Mouse (Mus musculus) heart, adult 18-20 months (tissue): ENCODE measurements around the gene Cox10. TPM values are rescaled to one million over a fixed set of nuclear protein-coding genes. Genes with fewer than 3 reads are reported as not detected.

Experiments
- DNase-seq, 2 experiments: peaks; one replicate each; pipeline ENCODE4 v3.0.0; 2021 to 2022; ENCODE audit warnings: mixed read lengths in 1 of 2
- total RNA-seq, 2 experiments: library from RNA; stranded (reverse); gene quantifications; 2 replicates each; pipeline ENCODE4 v1.2.3; 2021

Cox10 gene
- total RNA-seq, 2 experiments from 2014 or later = 70.1 to 74.3 TPM

DNA sequence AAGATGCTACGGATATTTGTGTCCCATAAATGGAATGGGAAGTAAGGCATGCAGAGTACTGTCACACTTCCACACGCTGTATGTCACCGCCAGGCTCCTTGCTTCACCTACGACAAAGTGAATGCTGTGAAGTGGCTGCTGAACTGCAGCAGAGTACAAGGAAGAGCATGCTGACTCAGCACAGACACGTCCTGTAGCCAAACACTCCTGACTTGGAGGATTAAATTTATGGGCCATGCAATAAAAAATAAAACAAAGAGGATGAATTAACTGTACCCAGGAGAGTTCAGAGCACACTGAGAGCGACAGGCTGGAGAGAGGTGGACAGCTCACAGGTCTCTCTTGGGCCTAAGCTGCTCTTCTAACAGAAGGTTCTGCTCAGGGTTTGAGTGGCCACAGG is 79.8 kb downstream of the Cox10 start:
- DNase-seq = no peak

DNA sequence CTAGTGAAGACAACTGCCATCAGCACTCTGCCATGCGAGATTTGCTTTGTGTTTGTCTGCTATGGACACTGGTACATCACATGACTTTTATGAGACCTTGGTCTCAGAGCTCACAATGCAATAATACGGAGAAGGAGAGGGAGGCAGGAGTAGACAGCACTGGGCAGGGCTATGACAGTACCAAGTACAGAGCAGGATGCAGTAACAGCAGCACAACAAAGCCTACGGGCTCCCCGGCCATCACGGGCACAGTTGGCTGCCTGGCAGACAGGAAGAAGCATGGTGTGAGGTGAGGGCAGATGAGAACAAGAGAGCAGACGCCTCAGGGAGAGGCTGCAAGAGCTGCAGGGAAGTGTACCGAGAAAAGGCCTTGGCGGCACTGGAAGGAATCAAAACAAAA is 87.3 kb downstream of the Cox10 start:
- DNase-seq = no peak

DNA sequence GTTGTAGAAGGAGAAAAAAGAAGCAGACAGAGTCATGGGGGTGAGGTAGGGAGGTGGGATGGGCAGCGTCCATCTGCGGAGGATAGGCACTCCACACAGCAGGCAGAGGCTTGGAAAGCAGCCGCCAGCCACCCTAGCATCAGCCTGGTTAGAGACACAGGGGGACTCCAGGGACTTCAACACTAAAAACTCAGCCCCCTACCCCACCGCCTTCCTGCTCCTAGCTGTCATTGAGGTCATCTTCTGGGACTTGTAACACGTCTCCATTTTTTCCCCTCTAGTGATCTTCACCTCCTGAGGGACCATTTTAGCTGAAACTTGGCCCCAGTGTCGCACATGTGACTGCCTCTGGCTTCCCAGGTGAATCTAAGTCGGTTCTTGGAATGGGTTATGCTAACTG is 88.5 kb downstream of the Cox10 start:
- DNase-seq = no peak

- no peak for DNase-seq
Observed at GRCm38 (mm10) chr11:63990311-63990710, 89.0 kb downstream of the Cox10 start.

- no peak for DNase-seq
Observed at GRCm38 (mm10) chr11:63988991-63989860, 90.0 kb downstream of the Cox10 start.

- no peak for DNase-seq
Observed at GRCm38 (mm10) chr11:63988031-63988665, 91.1 kb downstream of the Cox10 start.

GRCm38 (mm10) chr11:63986710-63987109 is 92.6 kb downstream of the Cox10 start:
- DNase-seq = no peak

DNA sequence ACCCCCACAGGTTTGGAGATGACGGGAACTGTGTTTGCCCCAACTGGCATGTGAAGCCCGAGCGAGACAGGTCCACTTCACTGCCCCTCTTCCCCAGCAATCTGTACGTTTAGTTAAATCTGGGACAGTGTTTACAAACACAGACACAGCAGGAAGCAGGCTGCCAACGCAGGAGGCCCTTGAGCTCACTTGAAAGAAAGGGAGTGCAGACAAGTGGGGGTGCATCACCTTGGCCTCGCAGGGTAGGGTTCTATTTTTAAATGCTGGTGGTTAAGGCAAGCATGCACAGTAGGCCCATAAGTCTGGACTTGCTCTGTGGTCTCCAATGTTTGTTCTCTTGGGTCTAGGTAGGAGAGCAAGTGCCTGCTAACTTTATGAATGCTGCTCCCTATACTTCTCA is 93.8 kb downstream of the Cox10 start:
- DNase-seq = no peak

GRCm38 (mm10) chr11:63984622-63985168 is 94.6 kb downstream of the Cox10 start:
- DNase-seq = no peak

DNA sequence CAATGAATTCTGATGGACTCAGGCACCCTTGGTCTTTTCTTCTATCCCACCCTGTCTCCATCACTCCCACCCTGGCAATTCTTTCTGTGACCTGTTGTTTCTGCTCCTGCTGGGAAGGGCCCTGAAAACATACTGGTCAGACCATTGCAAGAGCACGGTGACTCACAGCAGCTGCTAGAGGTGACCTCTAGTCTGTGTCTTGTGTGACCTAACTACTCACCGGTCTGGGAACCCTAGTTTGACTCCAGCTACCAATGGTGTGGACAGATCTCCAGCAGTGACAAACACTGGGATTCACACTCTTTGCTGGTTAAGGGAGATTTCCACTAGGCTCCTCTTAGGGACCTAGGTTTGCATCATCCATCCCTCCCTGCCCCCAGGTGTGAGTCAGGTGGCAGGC is 101.5 kb downstream of the Cox10 start:
- no peak for DNase-seq

DNA sequence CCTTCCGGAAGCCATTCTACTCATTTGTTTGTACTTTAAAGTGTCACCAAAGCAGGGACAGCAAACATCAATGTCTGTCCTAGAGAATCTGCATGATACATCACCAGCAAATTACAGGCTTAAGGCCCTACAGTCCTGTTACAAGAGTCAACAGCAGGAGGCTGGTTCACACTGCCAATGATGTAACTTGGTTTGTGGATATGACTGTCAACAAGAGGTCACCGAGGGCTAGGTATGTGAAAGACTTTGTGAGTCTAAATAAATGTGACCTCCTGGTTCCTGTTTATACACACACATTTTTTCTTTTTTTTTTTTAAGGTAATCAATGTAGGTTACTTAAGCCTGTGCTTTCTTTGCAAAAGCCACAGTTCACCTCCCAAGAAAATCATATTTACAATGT is 102.5 kb downstream of the Cox10 start:
- DNase-seq = no peak

DNA sequence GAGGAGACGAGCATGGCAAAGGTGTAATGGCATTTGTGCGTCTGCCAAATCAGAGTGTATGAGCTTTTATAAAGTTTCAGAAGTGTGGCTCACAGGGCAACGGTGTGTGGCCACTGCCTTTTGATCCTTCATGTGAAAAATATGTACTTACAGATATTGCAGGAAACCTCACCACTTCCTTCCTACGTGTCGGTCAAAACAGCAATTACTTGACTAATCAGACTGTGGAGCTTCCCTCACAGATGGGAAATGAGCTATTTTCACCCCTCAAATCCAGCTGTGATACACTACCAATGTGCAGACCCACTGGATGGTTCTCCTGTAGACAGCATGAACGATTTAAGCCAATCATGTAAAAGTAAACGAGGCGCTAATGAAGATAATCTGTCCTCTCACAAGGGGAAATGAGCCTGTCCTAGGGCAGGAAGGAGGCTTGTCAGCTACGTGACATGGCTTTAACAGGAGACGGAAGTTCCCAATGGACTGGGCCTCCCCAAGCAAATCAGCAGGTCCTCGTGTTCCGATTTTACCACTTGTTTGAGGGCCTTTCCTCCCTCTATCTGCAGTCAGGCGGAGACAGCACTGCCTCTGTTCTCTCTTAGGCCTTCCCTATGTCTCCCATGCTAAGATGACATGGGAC is 103.9 kb downstream of the Cox10 start:
- DNase-seq = no peak

GRCm38 (mm10) chr11:63973973-63974372 is 105.3 kb downstream of the Cox10 start:
- DNase-seq = no peak

DNA sequence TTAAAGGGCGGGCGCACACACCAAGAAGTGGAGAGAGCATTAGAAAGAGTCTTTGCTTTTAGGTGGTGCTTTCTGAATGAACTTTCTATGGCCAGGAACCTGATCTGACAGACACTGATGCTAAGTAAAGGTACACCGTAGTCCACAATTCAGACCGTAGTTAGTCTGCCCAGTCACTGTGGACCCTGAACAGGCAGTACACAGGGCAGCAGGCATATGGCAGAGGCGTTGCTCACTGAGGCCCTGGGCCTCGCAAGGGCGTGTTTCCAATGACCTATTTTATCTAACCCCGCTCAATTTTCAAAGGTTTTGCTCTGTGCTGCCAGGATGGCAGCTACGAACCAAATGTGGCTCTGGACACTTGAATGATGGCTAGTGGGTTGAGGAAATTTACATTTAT is 107.8 kb downstream of the Cox10 start:
- no peak for DNase-seq

GRCm38 (mm10) chr11:63970818-63971217 is 108.5 kb downstream of the Cox10 start:
- DNase-seq = no peak

GRCm38 (mm10) chr11:63969205-63969910 is 109.9 kb downstream of the Cox10 start:
- DNase-seq = no peak

DNA sequence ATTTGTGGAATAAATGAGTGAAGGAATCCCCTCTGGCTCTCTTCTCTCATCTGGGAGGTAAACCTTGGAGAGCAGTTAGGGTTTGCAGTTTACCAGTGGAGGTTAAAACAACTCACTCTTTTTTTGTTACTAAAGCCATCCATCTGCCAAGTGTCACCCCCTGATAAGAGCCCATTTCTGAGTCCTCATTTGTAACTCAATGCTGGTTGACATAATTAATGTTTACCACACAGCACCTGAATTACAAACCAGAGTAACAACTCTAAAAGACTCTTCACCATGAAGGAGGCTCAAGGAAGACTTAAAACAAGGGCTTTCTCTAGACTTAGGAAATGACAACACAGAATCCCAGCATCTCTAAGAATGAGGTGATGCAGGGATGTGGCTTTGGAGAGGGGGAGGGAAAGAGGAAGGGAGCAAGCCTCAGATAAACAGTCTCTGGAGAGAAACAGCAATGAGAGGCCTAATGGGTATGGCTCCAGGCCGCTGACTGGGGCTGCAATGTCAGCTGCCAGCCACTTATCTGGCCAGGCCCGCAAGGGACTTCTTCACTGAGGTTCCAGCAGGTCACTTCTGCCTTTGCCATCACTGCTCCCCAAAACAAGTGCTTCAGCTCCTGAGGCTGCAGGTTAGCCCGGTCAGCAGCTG is 110.8 kb downstream of the Cox10 start:
- DNase-seq = no peak

- DNase-seq = no peak
Observed at GRCm38 (mm10) chr11:63967641-63968387, 111.5 kb downstream of the Cox10 start.

DNA sequence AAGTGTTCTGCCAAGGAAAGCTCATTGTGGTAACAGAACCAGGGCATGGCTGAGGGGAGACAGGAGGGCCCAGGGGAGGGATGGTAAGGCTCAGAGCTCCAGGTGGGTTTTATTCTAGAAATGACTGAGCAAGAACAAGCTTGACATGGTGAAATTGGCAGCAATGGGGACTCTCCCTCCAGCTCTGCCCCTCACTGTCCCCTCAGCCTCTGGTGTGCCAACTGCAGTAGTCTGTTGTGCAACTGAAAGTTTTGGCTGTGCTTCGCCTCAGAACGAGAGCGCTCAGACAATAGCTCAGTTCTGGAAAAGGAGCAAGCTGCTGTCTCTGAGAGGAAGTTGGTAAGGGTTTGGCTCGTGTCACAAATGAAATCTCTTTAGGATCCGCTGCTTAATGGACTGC is 113.8 kb downstream of the Cox10 start:
- peak in 1 of 2 experiments; percentile 26 for DNase-seq

DNA sequence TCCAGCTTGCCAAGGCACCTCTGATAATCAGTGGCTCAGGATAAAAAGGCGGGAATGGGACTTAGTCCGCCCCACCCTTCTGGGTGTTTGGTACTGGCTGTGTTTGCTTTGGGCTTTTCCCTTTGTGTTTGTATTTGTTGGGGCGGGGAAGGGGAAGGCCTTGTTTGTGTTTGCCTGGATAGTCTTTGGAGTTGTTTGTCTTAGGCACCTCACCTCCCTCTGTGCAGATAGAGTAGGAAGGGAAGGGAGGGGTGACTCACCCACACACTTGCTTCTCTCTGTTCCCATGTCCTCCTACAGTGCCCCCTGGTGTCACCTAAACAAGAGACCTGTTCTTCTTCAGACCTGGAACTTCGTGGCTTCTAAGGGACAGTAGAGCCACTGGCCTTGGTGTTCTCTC is 122.1 kb downstream of the Cox10 start:
- peak; percentile 33 to 35 for DNase-seq

DNA sequence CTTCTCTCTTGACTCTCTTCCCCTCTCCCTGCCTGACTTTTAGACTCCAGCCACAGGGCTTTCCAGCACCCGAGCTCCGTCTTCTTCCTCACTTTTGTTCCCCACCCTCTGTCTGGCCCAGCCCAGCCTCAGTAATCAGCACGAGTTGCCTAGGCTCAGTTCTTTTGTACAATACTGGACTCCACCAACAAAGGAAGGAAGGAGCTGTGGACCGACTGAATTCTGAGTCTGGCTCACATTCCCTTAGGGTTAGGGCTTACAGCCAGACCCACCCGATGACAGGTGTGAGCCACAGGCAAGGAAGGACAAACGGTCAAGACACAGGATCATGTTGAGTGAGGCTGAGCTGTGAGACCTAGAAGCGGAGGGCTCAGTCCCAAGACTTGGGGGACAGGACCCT is 122.5 kb downstream of the Cox10 start:
- DNase-seq = no peak
